Mouse (Mus musculus): ENCODE data around the gene Rcor1. TPM values are rescaled to one million over a fixed set of nuclear protein-coding genes. Genes with fewer than 3 reads are reported as not detected.
A peak's percentile ranks its signal among the peaks of the same experiment; 100 is the strongest.

The Rcor1 gene
- polyA plus RNA-seq, 1 experiment from 2014 or later, result 18.2 TPM

- WGBS, result 20% methylated on average over 4 of the region's 4 CpGs
- DNase-seq (ENCODE audit: low spot score) (no peak), ATAC-seq (replicated peaks; ENCODE audit: low FRiP score) (no peak)
Observed at GRCm38 (mm10) chr12:111041196-111041595, 2.0 kb downstream of the Rcor1 start.

GRCm38 (mm10) chr12:111042365-111042764, 3.2 kb downstream of the Rcor1 start:
- Histone ChIP-seq H3K4me3 (ENCODE audit: low read depth, low read length) (no peak overlapping the region), H3K27ac (ENCODE audit: low read depth, low read length) (no peak overlapping the region), H3K9ac (ENCODE audit: low read depth, low read length) (no peak overlapping the region), H3K4me2 (no peak overlapping the region), H3K9me3 (ENCODE audit: control insufficient read depth, low read length) (no peaks in the 10 kb centered on the region), H3K36me3 (ENCODE audit: control insufficient read depth, insufficient read depth, low read length) (peaks cover 15% of the 10 kb centered on the region; the same call in 1 of the 2 replicates), H3K27me3 (replicated peaks; ENCODE audit: control insufficient read depth, insufficient read depth, low read length) (no peaks in the 10 kb centered on the region), H3K4me1 (replicated peaks; ENCODE audit: control insufficient read depth, insufficient read depth, low read length) (peaks cover 15% of the 10 kb centered on the region)
- 83% methylated on average over 1 of the region's 1 CpGs for WGBS
- no peak for ATAC-seq (replicated peaks; ENCODE audit: low FRiP score)
- no peak for DNase-seq (ENCODE audit: low spot score)

More at GRCm38 (mm10) chr12:111041196-111041595, 2.0 kb downstream of the Rcor1 start:
- H3K4me1 ChIP-seq (replicated peaks; ENCODE audit: control insufficient read depth, insufficient read depth, low read length), result peaks cover 20% of the 10 kb centered on the region
- no peaks in the 10 kb centered on the region for H3K27me3 ChIP-seq (replicated peaks; ENCODE audit: control insufficient read depth, insufficient read depth, low read length)
- peaks cover 10% of the 10 kb centered on the region; the same call in 1 of the 2 replicates for H3K36me3 ChIP-seq (ENCODE audit: control insufficient read depth, insufficient read depth, low read length)
- no peak overlapping the region for H3K27ac ChIP-seq (ENCODE audit: low read depth, low read length)
- H3K4me3 ChIP-seq (ENCODE audit: low read depth, low read length), result peak overlapping the region; percentile 84
- peak overlapping the region; percentile 44; the same call in 1 of the 2 replicates for H3K9ac ChIP-seq (ENCODE audit: low read depth, low read length)
- peak overlapping the region; percentile 92 for H3K4me2 ChIP-seq
- no peaks in the 10 kb centered on the region for H3K9me3 ChIP-seq (ENCODE audit: control insufficient read depth, low read length)

- DNase-seq (ENCODE audit: low spot score), result no peak
- no peaks in the 10 kb centered on the region for H3K9me3 ChIP-seq (ENCODE audit: control insufficient read depth, low read length)
- H3K4me2 ChIP-seq, result no peak overlapping the region
- H3K4me1 ChIP-seq (replicated peaks; ENCODE audit: control insufficient read depth, insufficient read depth, low read length), result peaks cover 9% of the 10 kb centered on the region
- H3K36me3 ChIP-seq (ENCODE audit: control insufficient read depth, insufficient read depth, low read length), result peaks cover 15% of the 10 kb centered on the region; the same call in 1 of the 2 replicates
- ATAC-seq (replicated peaks; ENCODE audit: low FRiP score), result no peak
- no peak overlapping the region for H3K9ac ChIP-seq (ENCODE audit: low read depth, low read length)
- H3K27me3 ChIP-seq (replicated peaks; ENCODE audit: control insufficient read depth, insufficient read depth, low read length), result no peaks in the 10 kb centered on the region
- H3K27ac ChIP-seq (ENCODE audit: low read depth, low read length), result no peak overlapping the region
- 85% methylated on average over 2 of the region's 2 CpGs for WGBS
- no peak overlapping the region for H3K4me3 ChIP-seq (ENCODE audit: low read depth, low read length)
Observed at GRCm38 (mm10) chr12:111044880-111045279, 5.7 kb downstream of the Rcor1 start.

DNA sequence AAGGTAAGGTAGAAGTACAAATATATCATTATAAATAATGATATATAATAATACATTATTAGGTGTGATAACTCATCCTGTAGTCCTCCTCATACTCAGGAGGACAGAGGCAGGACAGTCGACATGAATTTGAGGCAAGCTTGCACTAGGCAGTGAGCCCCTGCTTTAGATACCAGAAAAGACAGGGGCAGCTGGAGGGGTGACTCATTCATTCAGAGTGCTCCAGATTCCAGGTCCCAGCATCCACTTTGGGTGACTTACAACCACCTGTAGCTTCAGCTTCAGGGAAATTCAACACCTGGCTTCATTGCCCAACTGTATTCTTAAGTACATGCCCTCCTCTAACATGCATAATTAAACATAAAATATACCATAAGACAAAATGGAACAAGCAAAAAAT, 7.7 kb downstream of the Rcor1 start:
- no peak overlapping the region for H3K9ac ChIP-seq (ENCODE audit: low read depth, low read length)
- H3K4me1 ChIP-seq (replicated peaks; ENCODE audit: control insufficient read depth, insufficient read depth, low read length), result no peaks in the 10 kb centered on the region; the same call in 1 of the 2 replicates
- H3K4me3 ChIP-seq (ENCODE audit: low read depth, low read length), result no peak overlapping the region
- H3K27ac ChIP-seq (ENCODE audit: low read depth, low read length), result no peak overlapping the region
- H3K9me3 ChIP-seq (ENCODE audit: control insufficient read depth, low read length), result no peaks in the 10 kb centered on the region
- ATAC-seq (replicated peaks; ENCODE audit: low FRiP score), result no peak
- 78% methylated on average over 1 of the region's 1 CpGs for WGBS
- DNase-seq (ENCODE audit: low spot score), result no peak
- H3K27me3 ChIP-seq (replicated peaks; ENCODE audit: control insufficient read depth, insufficient read depth, low read length), result no peaks in the 10 kb centered on the region
- H3K36me3 ChIP-seq (ENCODE audit: control insufficient read depth, insufficient read depth, low read length), result peaks cover 23% of the 10 kb centered on the region; the same call in 1 of the 2 replicates
- no peak overlapping the region for H3K4me2 ChIP-seq

GRCm38 (mm10) chr12:111048201-111048600, 9.1 kb downstream of the Rcor1 start:
- no peaks in the 10 kb centered on the region for H3K4me1 ChIP-seq (replicated peaks; ENCODE audit: control insufficient read depth, insufficient read depth, low read length)
- H3K27ac ChIP-seq (ENCODE audit: low read depth, low read length), result no peak overlapping the region
- DNase-seq (ENCODE audit: low spot score) (no peak), ATAC-seq (replicated peaks; ENCODE audit: low FRiP score) (no peak)
- no peaks in the 10 kb centered on the region for H3K27me3 ChIP-seq (replicated peaks; ENCODE audit: control insufficient read depth, insufficient read depth, low read length)
- no peak overlapping the region for H3K4me2 ChIP-seq
- no peak overlapping the region for H3K4me3 ChIP-seq (ENCODE audit: low read depth, low read length)
- H3K36me3 ChIP-seq (ENCODE audit: control insufficient read depth, insufficient read depth, low read length), result peaks cover 20% of the 10 kb centered on the region; the same call in 1 of the 2 replicates
- no peaks in the 10 kb centered on the region for H3K9me3 ChIP-seq (ENCODE audit: control insufficient read depth, low read length)
- WGBS, result 86% methylated on average over 2 of the region's 2 CpGs
- no peak overlapping the region for H3K9ac ChIP-seq (ENCODE audit: low read depth, low read length)

DNA sequence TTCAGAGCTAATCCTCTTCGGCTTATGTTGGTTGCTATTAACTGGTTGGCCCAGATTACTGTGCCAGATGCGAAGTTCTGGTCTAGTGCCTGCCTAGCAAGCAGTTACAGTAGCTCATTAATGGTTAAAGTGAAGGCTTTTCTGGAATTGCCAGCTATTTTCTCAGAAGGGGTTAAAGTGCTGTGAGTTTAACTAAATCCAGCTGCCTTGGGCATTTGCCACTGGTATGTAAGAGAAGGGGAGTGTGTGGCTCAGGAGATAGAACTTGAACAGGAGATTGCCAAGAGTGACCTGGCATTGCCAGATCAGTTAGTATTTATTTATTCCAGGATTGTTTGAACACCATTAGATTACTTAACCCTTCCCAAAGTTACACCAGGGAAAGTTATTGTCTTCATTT, 11.1 kb downstream of the Rcor1 start:
- Histone ChIP-seq H3K27ac (ENCODE audit: low read depth, low read length) (no peak overlapping the region), H3K9ac (ENCODE audit: low read depth, low read length) (no peak overlapping the region), H3K36me3 (ENCODE audit: control insufficient read depth, insufficient read depth, low read length) (peaks cover 13% of the 10 kb centered on the region; the same call in 1 of the 2 replicates), H3K4me2 (no peak overlapping the region), H3K4me3 (ENCODE audit: low read depth, low read length) (no peak overlapping the region), H3K4me1 (replicated peaks; ENCODE audit: control insufficient read depth, insufficient read depth, low read length) (no peaks in the 10 kb centered on the region), H3K27me3 (replicated peaks; ENCODE audit: control insufficient read depth, insufficient read depth, low read length) (no peaks in the 10 kb centered on the region), H3K9me3 (ENCODE audit: control insufficient read depth, low read length) (no peaks in the 10 kb centered on the region)
- 91% methylated on average over 2 of the region's 2 CpGs for WGBS
- ATAC-seq (replicated peaks; ENCODE audit: low FRiP score), result no peak
- DNase-seq (ENCODE audit: low spot score), result no peak

- H3K4me3 ChIP-seq (ENCODE audit: low read depth, low read length), result no peak overlapping the region
- no peaks in the 10 kb centered on the region for H3K4me1 ChIP-seq (replicated peaks; ENCODE audit: control insufficient read depth, insufficient read depth, low read length)
- no peak for ATAC-seq (replicated peaks; ENCODE audit: low FRiP score)
- no peaks in the 10 kb centered on the region for H3K27me3 ChIP-seq (replicated peaks; ENCODE audit: control insufficient read depth, insufficient read depth, low read length)
- H3K9me3 ChIP-seq (ENCODE audit: control insufficient read depth, low read length), result no peaks in the 10 kb centered on the region
- 84% methylated on average over 2 of the region's 2 CpGs for WGBS
- H3K27ac ChIP-seq (ENCODE audit: low read depth, low read length), result no peak overlapping the region
- no peak overlapping the region for H3K9ac ChIP-seq (ENCODE audit: low read depth, low read length)
- no peak for DNase-seq (ENCODE audit: low spot score)
- no peaks in the 10 kb centered on the region for H3K36me3 ChIP-seq (ENCODE audit: control insufficient read depth, insufficient read depth, low read length)
- no peak overlapping the region for H3K4me2 ChIP-seq
Observed at GRCm38 (mm10) chr12:111063361-111063760, 24.2 kb downstream of the Rcor1 start.

DNA sequence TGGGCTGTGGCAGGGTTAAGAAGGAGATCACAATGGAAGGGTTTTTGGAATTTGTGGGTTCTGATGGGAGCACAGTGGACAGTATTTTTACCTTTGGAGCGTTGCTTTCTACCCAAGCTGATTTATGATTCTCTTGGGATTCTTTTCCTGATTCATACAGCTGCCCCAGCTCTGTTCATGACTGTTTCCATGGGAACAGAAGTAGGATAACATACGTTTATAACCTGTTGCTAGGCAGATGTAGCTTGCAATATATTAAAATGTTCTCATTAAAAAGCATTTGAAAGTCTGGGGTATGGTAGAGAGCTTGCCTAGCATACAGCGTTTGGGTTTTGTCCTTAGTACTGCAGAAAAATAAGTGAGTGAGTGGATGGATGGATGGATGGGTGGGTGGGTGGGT, 25.1 kb downstream of the Rcor1 start:
- no peaks in the 10 kb centered on the region for H3K4me1 ChIP-seq (replicated peaks; ENCODE audit: control insufficient read depth, insufficient read depth, low read length)
- H3K27ac ChIP-seq (ENCODE audit: low read depth, low read length), result no peak overlapping the region
- no peak for DNase-seq (ENCODE audit: low spot score)
- no peak overlapping the region for H3K4me3 ChIP-seq (ENCODE audit: low read depth, low read length)
- no peaks in the 10 kb centered on the region for H3K36me3 ChIP-seq (ENCODE audit: control insufficient read depth, insufficient read depth, low read length)
- H3K4me2 ChIP-seq, result no peak overlapping the region
- no peaks in the 10 kb centered on the region for H3K9me3 ChIP-seq (ENCODE audit: control insufficient read depth, low read length)
- H3K27me3 ChIP-seq (replicated peaks; ENCODE audit: control insufficient read depth, insufficient read depth, low read length), result no peaks in the 10 kb centered on the region
- 88% methylated on average over 3 of the region's 3 CpGs for WGBS
- no peak overlapping the region for H3K9ac ChIP-seq (ENCODE audit: low read depth, low read length)
- no peak for ATAC-seq (replicated peaks; ENCODE audit: low FRiP score)

DNA sequence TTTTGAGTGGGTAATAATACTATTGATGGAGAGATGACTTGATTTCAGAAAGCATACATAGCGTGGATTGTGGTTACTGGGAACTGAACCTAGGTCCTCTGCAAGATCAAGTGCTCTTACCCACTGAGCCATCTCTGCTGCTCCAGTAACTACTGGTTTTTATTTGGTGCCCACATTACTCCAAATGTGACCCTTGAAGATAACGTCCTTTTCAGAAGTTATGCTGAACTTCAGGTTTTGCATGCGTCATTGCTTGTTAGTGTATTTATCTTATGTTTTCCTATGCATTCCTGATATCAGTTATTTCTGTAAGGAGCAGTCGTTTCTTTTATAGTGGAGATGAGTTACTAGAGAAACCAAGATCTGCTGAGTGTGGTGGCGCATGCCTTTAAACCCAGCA, 26.2 kb downstream of the Rcor1 start:
- Histone ChIP-seq H3K4me3 (ENCODE audit: low read depth, low read length) (no peak overlapping the region), H3K9me3 (ENCODE audit: control insufficient read depth, low read length) (no peaks in the 10 kb centered on the region), H3K27ac (ENCODE audit: low read depth, low read length) (no peak overlapping the region), H3K27me3 (replicated peaks; ENCODE audit: control insufficient read depth, insufficient read depth, low read length) (no peaks in the 10 kb centered on the region), H3K4me2 (no peak overlapping the region), H3K36me3 (ENCODE audit: control insufficient read depth, insufficient read depth, low read length) (peaks cover 4% of the 10 kb centered on the region; the same call in 1 of the 2 replicates), H3K9ac (ENCODE audit: low read depth, low read length) (no peak overlapping the region), H3K4me1 (replicated peaks; ENCODE audit: control insufficient read depth, insufficient read depth, low read length) (no peaks in the 10 kb centered on the region)
- ATAC-seq (replicated peaks; ENCODE audit: low FRiP score), result no peak
- 85% methylated on average over 5 of the region's 5 CpGs for WGBS
- no peak for DNase-seq (ENCODE audit: low spot score)
